Mouse (Mus musculus): ENCODE measurements around the gene Igfals.
A peak's percentile ranks its signal among the peaks of the same experiment; 100 is the strongest.

Gene Igfals

DNA sequence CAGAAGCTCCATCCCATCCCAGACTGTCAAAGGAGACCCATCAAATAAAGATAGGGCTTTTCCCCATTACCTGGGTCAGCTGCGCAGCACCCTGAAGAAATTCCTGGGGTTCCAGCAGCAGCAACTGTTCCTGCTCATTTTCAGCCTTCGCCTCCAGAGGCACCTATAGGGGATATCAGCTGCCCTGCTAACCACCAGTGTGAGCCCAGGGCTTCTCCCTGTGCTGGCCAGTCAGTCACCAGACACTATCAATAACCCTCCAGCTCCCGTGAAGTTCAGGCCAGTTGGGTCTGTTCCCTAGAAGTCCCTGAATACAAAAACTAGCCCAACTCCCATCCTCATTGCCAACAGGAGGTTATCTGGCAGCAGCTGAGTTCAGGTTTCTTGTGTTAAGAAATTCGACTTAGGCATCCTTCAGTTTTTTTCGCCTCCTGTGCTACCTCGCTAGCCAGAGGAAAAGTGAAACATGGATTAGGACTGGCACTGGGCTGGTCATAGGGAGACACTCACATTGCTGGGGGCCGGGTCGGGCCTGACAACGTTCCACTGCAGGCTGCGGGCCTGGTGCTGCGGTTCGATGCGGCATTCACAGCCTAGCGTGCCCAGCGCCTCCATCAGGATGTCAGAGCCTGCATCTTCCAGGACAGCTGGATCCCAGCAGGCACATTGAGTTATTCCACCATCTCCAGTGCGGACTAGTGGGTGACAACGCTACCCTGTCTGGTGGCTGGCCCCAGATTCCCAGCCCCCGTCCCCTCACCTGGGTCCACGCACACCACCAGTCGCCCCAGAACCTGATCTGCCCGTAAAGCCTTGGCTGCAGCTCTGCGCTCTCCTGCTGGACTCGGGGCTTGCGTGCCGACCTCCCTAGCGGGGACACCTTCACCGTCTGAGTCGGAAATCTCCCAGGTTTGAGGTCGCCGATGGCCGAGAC, 28.5 kb downstream of the Igfals start:
- no peak for DNase-seq (ENCODE audit: low spot score)

DNA sequence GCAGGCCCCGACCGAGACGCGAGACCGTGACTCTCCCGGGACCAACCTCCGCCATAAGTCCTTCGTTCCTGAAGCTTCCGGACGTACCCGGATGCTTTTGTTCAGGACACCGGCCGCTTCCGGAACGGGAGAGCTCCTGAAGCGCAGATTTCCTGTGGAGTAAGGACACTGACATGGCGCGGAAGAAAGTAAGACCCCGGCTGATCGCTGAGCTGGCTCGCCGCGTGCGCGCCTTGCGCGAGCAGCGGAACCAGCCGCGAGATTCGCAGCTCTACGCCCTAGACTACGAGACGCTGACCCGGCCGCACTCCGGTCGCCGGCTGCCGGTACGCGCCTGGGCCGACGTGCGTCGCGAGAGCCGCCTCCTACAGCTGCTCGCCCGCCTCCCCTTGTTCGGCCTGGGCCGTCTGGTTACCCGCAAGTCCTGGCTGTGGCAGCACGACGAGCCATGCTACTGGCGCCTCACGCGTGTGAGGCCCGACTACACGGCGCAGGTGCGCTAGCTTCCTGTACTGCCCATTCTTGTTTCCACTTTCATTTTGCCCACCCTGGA, 29.3 kb downstream of the Igfals start, which contains the start of the genes Eme2 and Mrps34:
Eme2 (minus strand) TSS at position 93 of the 553 bp plus-strand sequence.
Mrps34 (plus strand) TSS at position 122 of the 553 bp plus-strand sequence.
- DNase-seq (ENCODE audit: low spot score), result peak; percentile 85

DNA sequence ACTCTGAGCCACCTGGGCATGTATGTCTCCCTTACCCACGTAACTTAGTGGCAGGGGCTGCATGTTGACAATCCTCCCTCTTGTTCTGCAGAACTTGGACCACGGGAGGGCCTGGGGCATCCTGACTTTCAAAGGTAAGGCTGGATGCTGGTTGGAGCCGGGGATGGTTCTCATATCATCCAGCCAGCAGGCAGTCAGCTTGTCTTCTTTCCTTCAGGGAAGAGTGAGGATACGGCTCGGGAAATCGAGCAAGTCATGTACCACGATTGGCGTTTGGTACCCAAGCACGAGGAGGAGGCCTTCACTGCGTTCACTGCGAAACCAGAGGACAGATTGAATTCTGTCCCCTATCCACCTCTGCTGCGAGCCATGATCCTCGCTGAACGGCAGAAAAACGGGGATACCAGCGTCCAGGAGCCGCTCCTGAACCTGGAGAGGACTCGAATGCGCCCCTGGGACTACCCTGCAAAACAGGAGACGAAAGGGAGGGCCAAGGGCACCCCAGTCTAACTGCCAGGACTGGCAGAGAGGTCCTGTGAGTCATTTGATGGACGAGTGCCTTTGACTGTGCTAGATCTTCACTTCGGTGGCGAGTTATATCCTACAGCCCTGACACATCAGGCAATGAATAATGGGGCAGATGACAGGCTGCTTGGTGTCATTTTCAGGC, 29.9 kb downstream of the Igfals start:
- no peak for DNase-seq (ENCODE audit: low spot score)

DNA sequence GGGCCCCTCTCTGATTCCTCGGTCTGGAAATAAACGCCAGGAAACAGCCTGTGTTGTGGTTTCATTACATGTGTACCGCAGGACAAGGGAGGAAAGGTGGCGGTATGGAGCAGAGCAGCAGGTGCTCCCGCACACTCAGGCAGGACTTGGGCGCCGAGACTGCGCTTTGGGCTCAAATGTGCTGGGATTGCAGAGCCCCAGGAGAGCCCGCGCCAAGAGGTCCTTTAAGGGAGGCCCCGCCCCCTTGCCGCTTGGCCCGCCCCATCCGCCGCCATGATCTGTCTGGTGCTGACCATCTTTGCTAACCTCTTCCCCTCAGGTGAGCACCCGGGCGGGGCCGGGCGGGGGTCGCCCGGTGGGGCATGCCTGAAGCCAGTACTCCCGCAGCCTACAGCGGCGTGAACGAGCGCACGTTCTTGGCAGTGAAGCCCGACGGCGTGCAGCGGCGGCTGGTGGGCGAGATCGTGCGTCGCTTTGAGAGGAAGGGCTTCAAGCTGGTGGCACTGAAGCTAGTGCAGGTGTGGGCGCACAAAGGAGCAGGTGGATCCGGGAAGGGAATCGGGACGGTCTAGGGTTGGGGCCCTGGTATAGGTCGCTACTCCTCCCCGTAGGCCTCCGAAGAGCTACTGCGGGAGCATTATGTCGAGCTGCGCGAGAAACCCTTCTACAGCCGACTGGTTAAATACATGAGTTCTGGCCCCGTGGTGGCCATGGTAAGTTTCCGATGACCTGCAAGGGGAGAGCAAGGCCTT, 30.6 kb downstream of the Igfals start, which contains the start of gene Nme3:
Nme3 (plus strand) TSS at position 260 of the 752 bp plus-strand sequence.
- DNase-seq (ENCODE audit: low spot score), result peak; percentile 91

DNA sequence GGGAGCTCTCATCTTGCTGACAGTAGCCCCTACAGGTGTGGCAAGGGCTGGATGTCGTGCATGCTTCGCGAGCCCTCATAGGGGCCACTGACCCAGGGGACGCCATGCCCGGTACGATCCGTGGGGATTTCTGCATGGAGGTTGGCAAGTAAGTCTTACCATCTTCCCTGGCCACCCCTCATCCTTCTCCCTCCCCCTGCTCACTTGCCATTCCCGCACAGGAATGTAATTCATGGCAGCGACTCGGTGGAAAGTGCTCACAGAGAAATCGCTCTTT, 31.1 kb downstream of the Igfals start:
- DNase-seq (ENCODE audit: low spot score), result peak; percentile 34

DNA sequence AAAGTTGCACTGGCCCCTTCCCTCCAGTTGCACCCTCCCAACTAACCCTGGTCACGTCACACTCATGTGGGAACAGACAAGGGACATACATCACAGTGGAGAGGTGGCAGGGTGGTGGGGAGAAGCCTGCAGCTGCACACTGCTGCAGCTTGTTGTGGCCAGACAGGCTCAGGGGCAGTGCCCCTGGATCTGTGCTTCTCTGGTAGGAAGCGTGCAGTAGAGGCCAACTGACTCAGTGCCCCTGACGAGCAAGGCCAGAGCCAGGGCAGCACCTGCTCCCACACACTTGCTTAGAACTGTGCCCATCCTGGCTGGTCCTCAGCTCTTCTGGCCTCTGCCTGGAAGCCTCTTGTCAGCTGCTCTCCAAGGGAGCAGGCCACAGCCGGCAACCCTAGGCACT, 31.8 kb downstream of the Igfals start:
- DNase-seq (ENCODE audit: low spot score), result no peak

DNA sequence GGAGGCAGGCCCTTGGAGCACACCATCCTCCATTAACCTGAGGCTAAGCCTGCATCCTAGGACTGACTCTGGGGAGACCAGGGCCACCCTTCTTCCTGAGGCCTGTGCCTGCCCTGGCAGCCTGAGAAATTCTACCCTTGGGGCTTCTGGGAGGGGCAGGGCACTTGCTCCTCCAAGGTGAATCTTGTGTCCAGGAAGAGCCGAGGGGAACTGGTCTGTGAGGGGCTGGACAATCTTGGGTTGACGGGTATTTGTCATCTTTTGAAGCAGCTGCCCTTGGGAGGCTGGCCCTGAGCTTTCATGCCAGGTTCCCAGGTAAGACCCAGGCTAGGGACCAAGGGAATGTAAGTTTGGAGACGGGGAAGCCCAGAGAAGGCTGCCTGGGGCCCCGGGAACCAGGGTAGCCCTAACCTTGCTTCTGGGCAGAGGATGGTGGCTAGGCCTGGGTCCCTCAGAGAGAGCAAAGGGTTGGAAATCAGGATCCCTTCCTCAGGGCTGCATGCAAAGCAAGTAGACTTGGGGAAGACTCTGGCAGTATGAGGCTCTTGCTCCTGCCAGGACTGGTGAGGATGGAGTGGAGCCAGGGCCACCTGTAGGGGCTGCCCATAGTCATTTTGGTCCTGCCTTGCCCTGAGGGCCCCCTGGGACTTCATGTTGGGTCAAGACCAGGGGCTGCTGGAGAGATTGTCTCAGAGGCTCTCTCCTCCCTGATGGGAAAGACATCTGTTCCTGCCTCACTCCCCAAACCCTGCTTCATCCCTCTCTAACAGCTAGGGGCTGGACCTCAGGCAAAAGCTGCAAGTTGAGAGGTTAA, 32.5 kb downstream of the Igfals start:
- no peak for DNase-seq (ENCODE audit: low spot score)

DNA sequence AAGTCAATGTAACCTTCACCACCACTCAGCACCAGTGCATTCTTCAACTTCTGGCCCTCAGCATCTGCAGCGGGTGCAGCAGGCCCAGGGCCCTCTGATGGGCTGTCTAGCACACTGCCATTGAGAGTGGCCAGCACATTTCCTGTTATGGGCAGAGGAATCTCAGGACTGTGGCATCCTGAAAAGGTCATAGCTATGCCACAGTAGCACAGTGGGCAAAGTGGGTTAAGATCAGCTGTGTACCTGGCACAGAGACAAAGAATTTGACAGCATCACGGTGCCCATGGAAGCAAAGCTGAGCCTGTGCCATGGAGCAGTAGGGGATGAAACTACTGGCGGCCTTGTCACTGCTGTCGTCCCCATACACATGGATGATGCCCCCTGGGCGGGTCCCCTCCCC, 33.4 kb downstream of the Igfals start:
- DNase-seq (ENCODE audit: low spot score), result no peak

DNA sequence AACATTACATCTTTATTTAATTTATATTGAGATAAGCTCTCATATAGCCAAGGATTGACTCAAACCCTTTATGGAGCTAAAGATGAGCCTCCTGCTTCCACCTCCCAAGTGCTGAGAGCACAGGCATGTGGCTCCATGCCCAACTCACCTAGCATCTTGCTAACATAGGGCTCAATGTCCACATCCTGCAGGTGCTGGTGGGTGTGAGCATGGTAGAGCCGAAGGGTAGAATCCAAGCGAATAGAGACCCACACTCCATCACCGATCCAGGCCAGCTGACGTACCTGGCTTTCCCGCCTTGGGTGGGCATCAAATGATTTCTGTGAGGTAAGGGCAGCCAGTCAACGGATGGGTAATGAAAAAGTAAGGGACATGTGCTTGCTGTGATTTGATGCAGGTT, 34.2 kb downstream of the Igfals start:
- DNase-seq (ENCODE audit: low spot score), result no peak

DNA sequence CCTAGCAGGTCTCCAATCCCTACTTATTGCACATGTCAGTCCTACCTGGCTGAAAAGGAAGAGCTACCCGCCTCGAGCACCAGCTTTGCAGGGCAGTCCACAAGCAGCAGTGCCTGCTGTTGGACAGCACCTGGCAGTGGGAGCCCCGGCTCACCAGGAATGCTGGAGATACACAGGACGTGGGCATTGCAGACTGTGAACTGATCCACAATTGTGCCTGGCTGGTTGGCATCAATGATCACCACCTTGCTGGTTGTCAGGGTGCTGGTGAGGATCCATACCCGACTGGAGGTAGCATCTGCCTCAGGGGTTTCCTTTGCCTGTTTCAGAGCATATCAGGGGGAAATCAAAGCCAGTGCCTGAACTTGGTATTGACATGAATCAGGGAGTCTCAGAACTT, 36.3 kb downstream of the Igfals start:
- no peak for DNase-seq (ENCODE audit: low spot score)

DNA sequence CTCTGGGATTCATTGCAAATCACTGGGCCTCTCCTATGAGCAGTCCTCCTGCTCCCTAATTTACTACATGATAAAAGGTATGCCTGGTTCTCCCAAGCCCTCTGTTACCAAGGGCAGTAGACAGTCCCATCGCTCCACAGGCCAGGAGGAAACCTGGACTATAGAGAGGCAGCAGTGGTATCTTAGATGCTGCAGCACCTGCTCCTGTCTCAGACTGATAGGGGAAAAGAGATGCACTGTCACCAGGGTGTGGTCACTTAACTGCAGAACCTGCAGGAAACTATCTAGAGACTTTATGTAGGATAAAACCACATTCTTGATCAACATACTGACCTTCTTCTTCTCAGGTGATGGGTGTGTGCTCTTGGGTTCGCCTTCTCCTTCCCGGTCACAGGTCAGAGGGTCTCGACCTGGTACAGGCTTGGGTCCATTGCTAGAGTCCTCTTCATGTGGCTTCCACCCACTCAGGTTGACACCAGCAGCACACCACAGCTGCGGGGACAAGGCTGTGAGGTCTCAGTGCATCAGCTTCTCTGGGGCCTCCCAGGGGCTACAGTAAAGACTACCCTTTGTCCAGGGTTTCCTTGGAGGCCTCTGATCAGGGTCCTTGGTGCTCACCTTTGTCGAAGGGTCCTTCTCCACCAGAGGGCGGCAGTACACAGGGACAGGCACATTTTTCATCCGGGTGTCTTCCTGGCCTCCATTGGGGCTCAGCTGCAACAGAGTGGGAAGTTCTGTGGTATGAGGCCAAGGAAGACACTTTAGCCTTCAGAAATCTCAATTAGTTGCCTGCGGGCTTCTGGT, 37.1 kb downstream of the Igfals start:
- no peak for DNase-seq (ENCODE audit: low spot score)

DNA sequence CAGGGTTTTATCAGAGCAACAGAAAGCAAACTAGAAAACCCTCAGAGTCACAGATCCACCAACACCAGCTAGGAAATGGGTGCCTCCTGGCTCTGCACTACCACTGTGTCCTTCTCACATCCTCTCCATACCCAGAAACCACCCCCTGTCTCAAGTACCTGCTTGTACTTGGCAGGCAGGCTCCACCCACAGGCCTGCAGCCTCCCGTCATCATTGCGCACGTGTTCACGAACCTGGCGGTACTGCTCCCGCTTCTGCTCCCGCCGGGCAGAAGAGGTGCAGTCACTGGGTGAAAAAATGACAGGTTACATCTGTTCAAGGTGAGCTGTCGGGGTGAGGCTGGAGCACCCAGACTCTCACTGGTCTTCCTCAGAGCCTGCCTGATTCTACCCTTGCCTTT, 38.0 kb downstream of the Igfals start:
- DNase-seq (ENCODE audit: low spot score), result no peak

DNA sequence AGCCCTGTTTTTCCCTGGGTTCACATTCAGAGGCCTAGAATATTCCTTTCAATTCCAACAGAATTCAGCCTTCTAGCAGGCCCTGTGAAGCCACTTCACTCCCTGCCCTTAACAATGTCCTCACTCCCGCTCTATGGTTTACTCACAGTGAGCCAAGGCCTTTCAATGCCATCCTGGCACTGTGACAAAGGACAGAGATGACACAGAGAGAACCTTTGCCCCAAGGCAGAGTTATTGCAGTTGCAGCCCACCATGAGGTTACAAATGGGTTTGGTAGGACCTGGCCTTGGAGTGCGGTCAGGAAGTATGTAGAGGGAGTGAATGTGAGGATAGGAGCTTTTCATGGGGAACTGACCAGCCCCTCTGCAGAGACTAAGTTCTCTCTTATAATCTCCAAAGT, 41.8 kb downstream of the Igfals start:
- DNase-seq (ENCODE audit: low spot score), result no peak

DNA sequence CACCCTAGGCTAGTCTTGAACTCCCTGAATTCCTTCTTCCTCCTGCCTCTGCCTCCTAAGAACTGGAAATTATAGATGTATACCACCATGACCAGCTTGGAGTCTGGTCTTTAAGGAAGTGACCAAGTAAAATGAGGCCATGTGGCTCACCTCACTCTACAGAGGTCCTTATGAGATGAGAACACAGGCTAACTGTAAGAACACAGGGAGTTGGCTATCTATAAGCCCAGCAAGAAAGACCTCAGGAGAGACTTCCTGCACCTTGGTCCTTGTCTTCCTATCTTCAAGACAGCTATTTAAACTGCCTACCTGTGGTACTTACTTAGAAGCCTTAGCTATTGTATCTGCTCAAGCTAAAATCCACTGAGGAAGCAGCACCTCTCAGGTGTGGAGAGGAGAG, 48.2 kb downstream of the Igfals start:
- DNase-seq (ENCODE audit: low spot score), result no peak

DNA sequence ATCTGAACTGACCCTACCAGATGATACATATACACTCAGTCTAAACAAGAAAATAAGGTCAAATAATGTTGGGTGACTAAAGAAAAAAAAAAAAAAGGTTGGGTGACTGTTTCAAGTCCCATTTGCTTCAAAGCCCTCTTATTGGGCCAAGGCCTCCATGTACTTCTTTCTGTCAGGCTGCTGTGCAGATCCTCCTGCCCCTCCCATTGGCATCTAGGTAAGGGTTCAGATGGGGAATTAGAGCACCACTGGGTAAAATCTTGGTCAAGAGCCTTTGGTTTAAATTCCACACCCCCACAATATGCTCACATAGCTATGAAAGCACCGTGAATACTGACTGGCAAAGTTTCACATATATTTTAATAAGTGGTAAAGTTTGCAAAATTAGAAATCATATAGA, 57.4 kb downstream of the Igfals start:
- no peak for DNase-seq (ENCODE audit: low spot score)

DNA sequence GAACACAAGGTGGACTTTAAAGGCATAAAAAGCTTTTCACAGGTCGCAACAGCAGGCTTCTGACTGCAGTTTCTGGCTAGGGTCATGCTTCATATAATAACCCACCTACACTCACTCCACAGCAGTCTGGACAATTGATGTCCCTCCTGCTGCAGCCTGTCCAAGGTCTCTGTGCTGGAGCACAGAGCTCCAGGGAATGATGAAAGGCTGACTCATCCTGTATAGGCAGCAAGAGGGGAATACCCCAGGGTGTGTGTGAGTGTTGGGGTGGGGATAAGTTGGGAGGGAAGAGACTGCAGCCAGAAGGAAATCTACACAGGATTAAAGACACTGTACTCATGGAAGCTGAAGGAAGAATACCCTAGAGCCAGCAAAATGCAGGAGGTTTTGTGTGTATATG, 63.7 kb downstream of the Igfals start:
- no peak for DNase-seq (ENCODE audit: low spot score)
